Mouse (Mus musculus): ENCODE measurements at regions not wholly inside any gene's neighbourhood (a gene's known extent, or its start where the extent isn't known, plus 50 kb on each side); places are given as distances from the start of the nearest gene placed in this dataset.

DNA sequence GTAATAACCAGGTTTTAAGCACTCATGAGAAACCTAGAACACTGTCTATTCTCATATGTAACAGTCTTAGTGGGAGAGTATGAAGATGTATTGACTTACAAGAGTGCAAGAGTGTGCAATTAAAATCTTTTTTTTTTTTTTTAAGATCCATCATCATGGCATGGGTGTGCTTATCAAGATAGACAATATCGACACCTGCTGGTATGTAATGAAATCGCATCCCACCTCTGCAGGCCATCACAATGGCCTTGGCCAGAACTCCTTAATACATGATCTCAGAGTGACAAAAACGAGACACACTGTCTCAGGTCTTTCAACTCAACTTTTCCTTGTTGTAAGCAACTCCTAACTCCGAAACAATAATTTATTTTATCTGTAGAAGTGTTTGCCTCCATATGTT lies 661.7 kb upstream of the Kdm8 start:
- TF ChIP-seq CTCF (IDR thresholded peaks at IDR 0.05; ENCODE audit: extremely low read depth, insufficient read depth, low read length) (peak; percentile 60), POLR2A (IDR thresholded peaks at IDR 0.05; ENCODE audit: extremely low read depth, insufficient read depth, low read length) (no peak)

Measured in cortical plate, adult 2 months (tissue).